Comparison of ENCODE assay signal across 8 mouse cellular contexts in the genomic region with DNA sequence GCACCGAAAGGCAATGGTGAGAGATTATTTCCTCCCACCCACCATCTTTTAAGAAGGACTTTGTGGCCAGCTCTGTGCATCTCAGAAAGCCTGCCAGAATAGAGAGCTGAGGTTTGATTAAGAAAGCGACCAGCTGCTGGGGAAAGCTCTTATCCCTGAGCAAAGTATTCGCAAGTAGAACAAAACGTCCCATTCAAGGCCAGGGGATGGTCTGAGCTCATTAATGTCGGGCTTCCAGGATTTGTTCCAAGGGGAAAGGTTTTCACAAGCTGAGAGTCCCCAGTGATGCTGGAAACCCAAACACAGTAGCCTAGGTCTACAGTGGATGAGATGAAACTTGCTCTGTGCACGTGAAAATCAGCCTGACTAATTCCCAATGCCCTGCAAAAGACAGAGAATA.
DNase-seq lines count a peak whose midpoint lies in the region; ATAC-seq and TF ChIP-seq lines count a peak whose summit lies in the region.

No protein-coding gene starts in this region.

- no peak overlapping the region for H3K9ac ChIP-seq in hindbrain, postnatal 0 days (replicated peaks; ENCODE audit: low read length)

- H3K4me1 ChIP-seq in cerebellum, adult 2 months (ENCODE audit: control insufficient read depth, insufficient read depth, low read length), result peaks cover 32% of the 10 kb centered on the region
- 0 out of 2 replicates have a peak, but pooled peaks cover 3% of the 10 kb centered on the region for H3K4me1 ChIP-seq in hindbrain, postnatal 0 days (ENCODE audit: insufficient read depth, low read length)

- H3K9me3 ChIP-seq in hindbrain, postnatal 0 days (ENCODE audit: low read length), result no peaks in the 10 kb centered on the region

- WGBS in cerebellum, adult 2 months, result 22% methylated on average over 6 of the region's 6 CpGs
- WGBS in hindbrain, postnatal 0 days, result 23% methylated on average over 6 of the region's 6 CpGs

- H3K4me2 ChIP-seq in hindbrain, postnatal 0 days (ENCODE audit: low read depth, low read length), result no peak overlapping the region

- TF ChIP-seq POLR2A in cerebellum, adult 2 months (IDR thresholded peaks at IDR 0.05; ENCODE audit: borderline replicate concordance, insufficient read depth, low read length), result no peak

- peaks cover 31% of the 10 kb centered on the region for H3K36me3 ChIP-seq in hindbrain, postnatal 0 days (ENCODE audit: insufficient read depth, low read length)

- peak; percentile 25; the same call in 1 of the 2 replicates for ATAC-seq in hindbrain, postnatal 0 days

- H3K27ac ChIP-seq in cerebellum, adult 2 months (ENCODE audit: insufficient read depth, low read length), result peak overlapping the region; percentile 73; the same call in 1 of the 2 replicates
- H3K27ac ChIP-seq in hindbrain, postnatal 0 days, result peak overlapping the region; percentile 74

- no peak overlapping the region for H3K4me3 ChIP-seq in cerebellum, adult 2 months (replicated peaks; ENCODE audit: insufficient read depth, low read depth, low read length)
- H3K4me3 ChIP-seq in hindbrain, postnatal 0 days (ENCODE audit: low read length), result no peak overlapping the region

- no peak for DNase-seq in cerebellum, adult 2 months
- no peak for DNase-seq in cerebellum, postnatal 4 days (ENCODE audit: low spot score in 2 of 2)
- peak; percentile 46 to 62 for DNase-seq in right cerebral cortex, postnatal 10 days (ENCODE audit: low spot score in 2 of 2)
- DNase-seq in right cerebral cortex, postnatal 36 days (ENCODE audit: low spot score in 2 of 2), result no peak
- peak; percentile 68 for DNase-seq in hindbrain, postnatal 0 days (ENCODE audit: low spot score)
- DNase-seq in testis, postnatal 10 days (ENCODE audit: low spot score), result peak; percentile 47
- DNase-seq in embryo, embryonic 9.5 days (ENCODE audit: extremely low spot score), result no peak
- no peak for DNase-seq in thymus, postnatal 36 days

- TF ChIP-seq CTCF in cerebellum, adult 2 months (IDR thresholded peaks at IDR 0.05; ENCODE audit: borderline replicate concordance, insufficient read depth, low read depth, low read length), result no peak
- no peak for TF ChIP-seq CTCF in hindbrain, postnatal 0 days (IDR thresholded peaks at IDR 0.05; ENCODE audit: low read depth)

- no peaks in the 10 kb centered on the region for H3K27me3 ChIP-seq in cerebellum, adult 2 months (ENCODE audit: control insufficient read depth, insufficient read depth, low read length)
- H3K27me3 ChIP-seq in hindbrain, postnatal 0 days (ENCODE audit: insufficient read depth, low read length), result no peaks in the 10 kb centered on the region

Comparison
In these comparisons a context has a peak if more than half of its experiments do, and no peak if none do; other contexts are left out.
1. DNase-seq: peak in right cerebral cortex, postnatal 10 days (2 of 2), hindbrain, postnatal 0 days (single experiment) and testis, postnatal 10 days (single experiment); none in cerebellum, adult 2 months (0 of 2), cerebellum, postnatal 4 days (0 of 2), right cerebral cortex, postnatal 36 days (0 of 2), embryo, embryonic 9.5 days (single experiment) and thymus, postnatal 36 days (0 of 2).